Mouse (Mus musculus): ENCODE measurements around the gene Osbpl6. TPM values are rescaled to one million over a fixed set of nuclear protein-coding genes. Genes with fewer than 3 reads are reported as not detected.

Gene Osbpl6
- total and polyA plus RNA-seq, 3 experiments, result 0.22 TPM; not detected in 2

GRCm38 (mm10) chr2:76470391-76470790 lies 64.1 kb downstream of the Osbpl6 start:
- Histone ChIP-seq H3K4me3 (ENCODE audit: low read depth, low read length) (no peak overlapping the region), H3K4me1 (ENCODE audit: insufficient read depth, low read depth, low read length) (no peaks in the 10 kb centered on the region), H3K36me3 (replicated peaks) (no peaks in the 10 kb centered on the region), H3K27me3 (ENCODE audit: insufficient read depth, low read length) (no peaks in the 10 kb centered on the region), H3K9me3 (replicated peaks) (no peaks in the 10 kb centered on the region)
- DNase-seq (ENCODE audit: low spot score) (no peak), ATAC-seq (ENCODE audit: extremely low read depth, insufficient number of reproducible peaks, low FRiP score, poor library complexity, severe bottlenecking) (no peak)
- TF ChIP-seq CTCF (IDR thresholded peaks at IDR 0.05; ENCODE audit: low read depth, low read length), result no peak
- TF ChIP-seq TAL1 (conservative IDR thresholded peaks at IDR 0.05; ENCODE audit: low read depth, low read length), result no peak
- no peak for TF ChIP-seq GATA1 (IDR thresholded peaks at IDR 0.05; ENCODE audit: borderline replicate concordance, low read length)
- TF ChIP-seq GATA2 (IDR thresholded peaks at IDR 0.05; ENCODE audit: borderline replicate concordance, low read depth, low read length), result no peak
- TF ChIP-seq POLR2AphosphoS5 (IDR thresholded peaks at IDR 0.05; ENCODE audit: insufficient replicate concordance, low read depth, low read length), result no peak

- H3K4me1 ChIP-seq (ENCODE audit: insufficient read depth, low read depth, low read length), result no peaks in the 10 kb centered on the region
- no peak for ATAC-seq (ENCODE audit: extremely low read depth, insufficient number of reproducible peaks, low FRiP score, poor library complexity, severe bottlenecking)
- TF ChIP-seq TAL1 (conservative IDR thresholded peaks at IDR 0.05; ENCODE audit: low read depth, low read length) (no peak), GATA1 (IDR thresholded peaks at IDR 0.05; ENCODE audit: borderline replicate concordance, low read length) (no peak), POLR2AphosphoS5 (IDR thresholded peaks at IDR 0.05; ENCODE audit: insufficient replicate concordance, low read depth, low read length) (no peak), GATA2 (IDR thresholded peaks at IDR 0.05; ENCODE audit: borderline replicate concordance, low read depth, low read length) (no peak), CTCF (IDR thresholded peaks at IDR 0.05; ENCODE audit: low read depth, low read length) (no peak)
- H3K27me3 ChIP-seq (ENCODE audit: insufficient read depth, low read length), result no peaks in the 10 kb centered on the region
- H3K9me3 ChIP-seq (replicated peaks), result no peaks in the 10 kb centered on the region
- no peak overlapping the region for H3K4me3 ChIP-seq (ENCODE audit: low read depth, low read length)
- DNase-seq (ENCODE audit: low spot score), result no peak
- no peaks in the 10 kb centered on the region for H3K36me3 ChIP-seq (replicated peaks)
Measured at GRCm38 (mm10) chr2:76475788-76476187, 69.5 kb downstream of the Osbpl6 start.

DNA sequence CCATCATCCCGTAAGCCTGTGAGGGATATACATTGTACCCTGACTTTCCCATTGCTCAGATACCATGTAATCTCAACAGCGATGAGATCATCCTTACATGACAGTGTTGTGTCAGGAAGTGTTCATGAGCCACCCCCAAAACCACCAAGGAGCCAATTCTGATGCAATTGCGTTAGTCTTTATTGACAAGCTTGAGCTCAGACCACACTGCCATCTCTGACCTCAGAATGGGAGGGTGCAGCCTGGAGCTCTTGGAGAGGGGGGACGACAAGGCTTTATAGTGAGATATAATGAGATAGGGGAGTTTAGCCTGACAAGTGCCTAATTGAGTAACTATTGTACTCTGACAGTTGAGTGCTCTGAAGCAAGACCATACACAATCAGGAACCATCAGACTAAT lies 82.5 kb downstream of the Osbpl6 start:
- 0 out of 2 replicates have a peak, but pooled peaks cover 3% of the 10 kb centered on the region for H3K27me3 ChIP-seq (ENCODE audit: insufficient read depth, low read length)
- H3K9me3 ChIP-seq (replicated peaks), result no peaks in the 10 kb centered on the region
- H3K4me3 ChIP-seq (ENCODE audit: low read depth, low read length), result no peak overlapping the region
- no peaks in the 10 kb centered on the region for H3K36me3 ChIP-seq (replicated peaks)
- ATAC-seq (ENCODE audit: extremely low read depth, insufficient number of reproducible peaks, low FRiP score, poor library complexity, severe bottlenecking) (no peak), DNase-seq (ENCODE audit: low spot score) (no peak)
- no peak for TF ChIP-seq GATA2 (IDR thresholded peaks at IDR 0.05; ENCODE audit: borderline replicate concordance, low read depth, low read length)
- TF ChIP-seq CTCF (IDR thresholded peaks at IDR 0.05; ENCODE audit: low read depth, low read length), result no peak
- no peak for TF ChIP-seq GATA1 (IDR thresholded peaks at IDR 0.05; ENCODE audit: borderline replicate concordance, low read length)
- no peak for TF ChIP-seq TAL1 (conservative IDR thresholded peaks at IDR 0.05; ENCODE audit: low read depth, low read length)
- no peak for TF ChIP-seq POLR2AphosphoS5 (IDR thresholded peaks at IDR 0.05; ENCODE audit: insufficient replicate concordance, low read depth, low read length)
- H3K4me1 ChIP-seq (ENCODE audit: insufficient read depth, low read depth, low read length), result no peaks in the 10 kb centered on the region

GRCm38 (mm10) chr2:76490198-76490597 lies 83.9 kb downstream of the Osbpl6 start:
- DNase-seq (ENCODE audit: low spot score), result no peak
- no peaks in the 10 kb centered on the region for H3K4me1 ChIP-seq (ENCODE audit: insufficient read depth, low read depth, low read length)
- 0 out of 2 replicates have a peak, but pooled peaks cover 3% of the 10 kb centered on the region for H3K27me3 ChIP-seq (ENCODE audit: insufficient read depth, low read length)
- no peak overlapping the region for H3K4me3 ChIP-seq (ENCODE audit: low read depth, low read length)
- no peaks in the 10 kb centered on the region for H3K36me3 ChIP-seq (replicated peaks)
- no peak for TF ChIP-seq POLR2AphosphoS5 (IDR thresholded peaks at IDR 0.05; ENCODE audit: insufficient replicate concordance, low read depth, low read length)
- TF ChIP-seq CTCF (IDR thresholded peaks at IDR 0.05; ENCODE audit: low read depth, low read length), result no peak
- no peak for TF ChIP-seq GATA2 (IDR thresholded peaks at IDR 0.05; ENCODE audit: borderline replicate concordance, low read depth, low read length)
- no peak for TF ChIP-seq GATA1 (IDR thresholded peaks at IDR 0.05; ENCODE audit: borderline replicate concordance, low read length)
- no peak for TF ChIP-seq TAL1 (conservative IDR thresholded peaks at IDR 0.05; ENCODE audit: low read depth, low read length)
- no peaks in the 10 kb centered on the region for H3K9me3 ChIP-seq (replicated peaks)
- no peak for ATAC-seq (ENCODE audit: extremely low read depth, insufficient number of reproducible peaks, low FRiP score, poor library complexity, severe bottlenecking)

- TF ChIP-seq CTCF (IDR thresholded peaks at IDR 0.05; ENCODE audit: low read depth, low read length) (no peak), GATA1 (IDR thresholded peaks at IDR 0.05; ENCODE audit: borderline replicate concordance, low read length) (no peak), TAL1 (conservative IDR thresholded peaks at IDR 0.05; ENCODE audit: low read depth, low read length) (no peak), GATA2 (IDR thresholded peaks at IDR 0.05; ENCODE audit: borderline replicate concordance, low read depth, low read length) (no peak)
- Histone ChIP-seq H3K27me3 (ENCODE audit: insufficient read depth, low read length) (0 out of 2 replicates have a peak, but pooled peaks cover 3% of the 10 kb centered on the region), H3K9me3 (replicated peaks) (no peaks in the 10 kb centered on the region), H3K4me3 (ENCODE audit: low read depth, low read length) (no peak overlapping the region), H3K36me3 (replicated peaks) (no peaks in the 10 kb centered on the region), H3K4me1 (ENCODE audit: insufficient read depth, low read depth, low read length) (no peaks in the 10 kb centered on the region)
- ATAC-seq (ENCODE audit: extremely low read depth, insufficient number of reproducible peaks, low FRiP score, poor library complexity, severe bottlenecking) (no peak), DNase-seq (ENCODE audit: low spot score) (no peak)
Measured at GRCm38 (mm10) chr2:76491371-76491770, 85.1 kb downstream of the Osbpl6 start.

- Histone ChIP-seq H3K4me3 (ENCODE audit: low read depth, low read length) (no peak overlapping the region), H3K4me1 (ENCODE audit: insufficient read depth, low read depth, low read length) (no peaks in the 10 kb centered on the region), H3K36me3 (replicated peaks) (no peaks in the 10 kb centered on the region), H3K9me3 (replicated peaks) (no peaks in the 10 kb centered on the region), H3K27me3 (ENCODE audit: insufficient read depth, low read length) (0 out of 2 replicates have a peak, but pooled peaks cover 3% of the 10 kb centered on the region)
- DNase-seq (ENCODE audit: low spot score), result no peak
- no peak for ATAC-seq (ENCODE audit: extremely low read depth, insufficient number of reproducible peaks, low FRiP score, poor library complexity, severe bottlenecking)
- no peak for TF ChIP-seq GATA2 (IDR thresholded peaks at IDR 0.05; ENCODE audit: borderline replicate concordance, low read depth, low read length)
- TF ChIP-seq TAL1 (conservative IDR thresholded peaks at IDR 0.05; ENCODE audit: low read depth, low read length), result no peak
- no peak for TF ChIP-seq GATA1 (IDR thresholded peaks at IDR 0.05; ENCODE audit: borderline replicate concordance, low read length)
Measured at GRCm38 (mm10) chr2:76492224-76492623, 85.9 kb downstream of the Osbpl6 start.
